Mouse (Mus musculus) telencephalon, adult 2 months (tissue): ENCODE results near the gene Fermt2.

Source experiments
- DNase-seq: peaks from one replicate; pipeline ENCODE4 v3.0.0-alpha.2; 2011; ENCODE audit warnings: low read depth, low spot score

The Fermt2 gene

GRCm38 (mm10) chr14:45464036-45465035 lies 65.6 kb downstream of the Fermt2 start:
- no peak for DNase-seq

- no peak for DNase-seq
These were observed 66.3 kb downstream of the Fermt2 start for GRCm38 (mm10) chr14:45463599-45463998.

DNA sequence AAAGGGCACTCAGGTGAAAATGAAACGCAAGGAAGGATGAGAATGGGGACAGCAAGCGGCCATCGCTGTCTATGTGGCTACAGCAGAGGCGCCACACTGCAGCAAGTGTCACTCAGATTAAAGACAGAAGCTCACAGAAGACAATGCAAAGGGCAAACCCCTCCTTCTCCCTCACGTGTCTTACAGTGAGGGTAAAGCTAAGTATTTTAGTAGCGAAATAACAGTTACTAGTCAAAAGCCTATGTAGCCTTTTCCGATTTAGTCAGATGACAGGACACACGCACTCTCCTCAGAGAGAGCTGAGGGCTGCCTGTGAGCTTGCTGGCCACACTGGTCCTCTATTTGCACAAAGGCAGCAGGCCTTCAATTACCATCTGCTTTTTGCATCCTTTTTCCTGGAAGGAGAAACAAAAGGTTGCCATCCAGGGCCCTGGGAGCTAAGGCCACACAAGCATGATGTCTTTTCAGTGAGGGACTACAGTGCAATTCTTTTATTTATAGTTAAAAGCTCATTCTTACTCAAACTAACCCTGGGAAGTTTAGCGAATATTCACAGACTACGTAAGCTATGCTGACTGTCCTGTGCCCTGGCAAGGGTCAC lies 66.9 kb downstream of the Fermt2 start:
- DNase-seq: no peak

- no peak for DNase-seq
These were observed 67.5 kb downstream of the Fermt2 start for GRCm38 (mm10) chr14:45462374-45462773.

DNA sequence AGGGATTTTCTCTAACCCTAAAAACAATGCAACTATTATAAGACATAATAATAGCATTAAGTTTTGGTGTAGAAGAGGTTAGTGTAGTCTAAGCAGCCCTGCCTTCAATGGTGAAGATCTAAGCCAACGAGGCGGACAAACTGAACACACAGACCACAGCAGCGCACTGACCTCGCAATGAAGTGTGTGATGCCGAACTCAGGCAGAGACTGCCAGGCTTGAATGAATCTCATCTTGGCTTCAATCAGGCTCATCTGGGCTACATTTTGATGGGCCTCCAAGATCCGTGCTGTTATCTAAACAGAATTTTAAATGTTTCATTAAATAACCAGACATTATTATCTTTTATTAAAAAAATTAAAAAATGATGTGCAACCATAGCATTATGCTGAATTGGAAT lies 68.0 kb downstream of the Fermt2 start:
- DNase-seq: no peak

- no peak for DNase-seq
These were observed 69.4 kb downstream of the Fermt2 start for GRCm38 (mm10) chr14:45460491-45460890.

GRCm38 (mm10) chr14:45459877-45460276 lies 70.0 kb downstream of the Fermt2 start:
- no peak for DNase-seq

- no peak for DNase-seq
These were observed 72.9 kb downstream of the Fermt2 start for GRCm38 (mm10) chr14:45457003-45457402.

DNA sequence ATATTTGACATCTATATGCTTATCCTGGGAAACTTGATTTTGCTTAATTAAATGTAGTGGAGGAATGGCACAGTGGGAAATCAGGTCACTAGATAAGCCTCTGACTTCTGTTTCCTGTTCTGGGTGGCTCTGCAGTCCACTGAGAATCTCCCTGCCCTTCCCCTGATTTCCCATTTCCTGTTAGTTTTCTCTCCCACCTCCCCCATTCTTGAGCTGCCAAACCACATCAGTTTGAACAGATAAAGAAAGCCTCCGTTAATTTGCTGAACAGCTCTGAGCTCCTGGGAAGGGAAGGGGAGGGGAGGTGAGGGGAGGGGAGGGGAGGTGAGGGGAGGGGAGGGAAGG lies 73.4 kb downstream of the Fermt2 start:
- no peak for DNase-seq

DNA sequence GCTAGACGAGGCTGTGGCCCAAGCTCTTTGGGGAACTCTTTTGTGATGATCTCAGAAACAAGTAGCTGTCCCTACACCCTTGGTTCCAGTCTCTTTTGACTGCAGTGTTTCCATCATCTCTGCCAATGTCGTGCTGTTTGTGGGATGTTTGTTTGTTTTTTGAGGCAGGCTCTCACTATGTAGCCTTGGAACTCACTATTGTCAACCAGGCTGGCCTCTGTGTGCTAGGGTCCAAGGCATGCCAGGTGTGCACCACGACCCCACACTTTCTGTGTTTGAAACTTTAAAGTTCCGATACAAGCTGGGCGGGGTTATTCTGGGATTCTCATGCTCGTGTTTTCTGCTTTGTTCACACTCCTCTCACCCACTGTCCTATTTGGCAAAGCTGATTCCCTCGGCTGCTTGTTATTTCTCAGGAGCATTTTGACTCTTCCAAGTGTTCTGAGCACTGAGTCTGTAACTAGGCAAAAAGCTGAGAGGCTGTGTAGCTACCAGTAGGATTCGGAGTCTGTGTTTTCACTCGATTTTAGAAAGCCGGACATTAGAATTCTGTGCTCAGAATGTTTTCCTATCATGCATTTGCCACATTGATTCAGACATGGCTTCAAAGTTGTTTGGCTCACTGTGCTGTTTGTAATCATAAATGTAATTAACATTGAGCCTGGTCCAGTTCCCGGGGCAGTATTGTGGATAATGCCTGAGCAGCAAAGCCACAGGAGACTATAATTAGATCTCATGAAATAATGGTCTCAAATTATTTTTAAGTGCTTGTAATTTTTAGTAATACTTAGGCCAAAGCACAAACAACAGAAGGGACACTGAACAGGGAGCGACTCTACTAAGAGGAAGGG lies 74.0 kb downstream of the Fermt2 start:
- no peak for DNase-seq

DNA sequence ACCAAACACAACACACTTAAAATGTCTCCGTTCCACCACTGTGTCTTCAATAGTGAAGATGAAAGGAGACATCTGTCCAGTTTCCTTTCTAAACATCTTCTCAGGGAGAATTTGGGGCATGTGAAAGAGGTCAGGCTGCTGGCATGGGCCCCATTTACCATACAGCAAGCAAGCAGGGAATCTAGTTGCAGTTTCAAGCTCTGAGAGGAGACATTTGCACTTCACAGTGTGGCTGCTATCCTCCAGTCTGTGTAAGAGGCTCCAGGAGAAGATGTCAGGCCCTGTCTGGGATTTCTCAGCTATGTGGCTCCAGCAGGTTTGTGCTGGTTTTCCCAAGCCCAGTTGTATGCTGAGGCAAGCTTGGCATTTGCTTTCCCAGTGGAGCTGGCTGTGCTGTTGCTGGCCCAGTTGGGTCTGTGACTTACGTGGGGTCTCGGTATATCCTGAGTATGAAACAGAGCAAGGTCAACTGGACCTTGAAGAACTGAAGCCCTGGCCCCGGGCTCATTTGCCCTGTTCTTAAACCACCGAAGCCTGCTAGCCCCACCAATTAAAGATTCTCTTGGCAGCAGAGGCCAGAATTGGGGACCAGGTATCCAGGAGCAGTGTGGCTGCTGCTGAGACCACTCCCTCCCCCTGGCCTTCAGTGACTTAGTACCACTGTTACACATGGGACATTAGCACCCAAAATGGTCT lies 76.2 kb downstream of the Fermt2 start:
- no peak for DNase-seq

GRCm38 (mm10) chr14:45452861-45453512 lies 76.9 kb downstream of the Fermt2 start:
- DNase-seq: no peak

- DNase-seq: no peak
These were observed 77.8 kb downstream of the Fermt2 start for GRCm38 (mm10) chr14:45452148-45452547.

DNA sequence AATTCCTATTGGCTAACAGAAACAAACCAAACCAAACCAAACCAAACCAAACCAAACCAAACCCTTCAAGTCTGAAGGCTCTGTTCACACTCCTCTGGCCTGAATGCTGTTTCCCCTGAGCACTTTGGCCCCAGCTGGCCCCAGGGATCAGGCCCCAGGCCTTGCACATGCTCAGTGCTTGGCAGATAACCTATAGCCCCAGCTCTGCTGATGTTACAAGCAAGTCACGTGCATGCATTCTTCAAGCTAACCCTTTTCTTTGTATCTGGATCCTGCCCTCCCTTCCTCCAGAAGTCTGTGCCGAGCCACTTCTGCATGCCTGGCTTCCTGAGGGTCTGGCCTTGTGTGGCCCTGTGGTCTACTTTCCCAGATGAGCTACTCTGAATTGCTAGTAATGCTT lies 78.8 kb downstream of the Fermt2 start:
- DNase-seq: no peak

DNA sequence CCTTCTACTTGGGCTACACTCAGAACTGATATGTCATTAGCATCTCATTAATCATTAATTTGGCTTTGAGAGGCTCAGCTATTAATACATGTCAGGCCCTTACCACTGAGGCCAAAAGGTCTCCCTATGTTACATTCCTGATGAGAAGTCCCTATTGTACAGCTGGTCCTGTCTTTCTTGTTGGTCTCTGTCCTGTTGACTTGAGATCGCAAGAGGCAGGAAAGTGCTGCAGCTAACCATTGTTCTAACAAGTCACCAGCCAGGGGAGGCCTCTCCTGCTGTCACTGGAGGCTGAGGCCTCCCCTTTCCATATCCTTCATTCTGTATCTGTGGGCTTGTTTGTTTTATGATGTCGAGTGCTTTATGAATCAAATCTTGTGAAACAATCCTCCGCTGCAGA lies 83.1 kb downstream of the Fermt2 start:
- no peak for DNase-seq

DNA sequence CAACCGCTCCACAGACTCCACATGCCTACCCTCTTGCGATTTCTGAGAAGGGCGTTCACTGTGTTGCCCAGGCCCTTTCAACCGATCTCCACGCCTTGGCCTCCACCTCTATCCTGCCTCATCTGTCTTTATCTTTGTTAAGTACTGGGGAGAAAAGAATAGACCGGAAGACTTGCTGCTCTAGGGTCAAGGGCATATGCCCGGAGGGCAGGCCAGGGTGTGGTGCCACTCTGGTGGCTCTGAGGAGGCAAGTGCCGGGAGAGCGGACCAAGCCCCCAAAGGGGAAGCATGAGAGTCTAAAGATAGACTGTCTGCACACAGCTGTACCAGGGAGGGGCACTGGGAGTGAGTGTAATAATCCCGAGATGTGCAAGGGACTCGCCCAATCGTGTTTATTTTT lies 84.5 kb downstream of the Fermt2 start:
- DNase-seq: no peak

DNA sequence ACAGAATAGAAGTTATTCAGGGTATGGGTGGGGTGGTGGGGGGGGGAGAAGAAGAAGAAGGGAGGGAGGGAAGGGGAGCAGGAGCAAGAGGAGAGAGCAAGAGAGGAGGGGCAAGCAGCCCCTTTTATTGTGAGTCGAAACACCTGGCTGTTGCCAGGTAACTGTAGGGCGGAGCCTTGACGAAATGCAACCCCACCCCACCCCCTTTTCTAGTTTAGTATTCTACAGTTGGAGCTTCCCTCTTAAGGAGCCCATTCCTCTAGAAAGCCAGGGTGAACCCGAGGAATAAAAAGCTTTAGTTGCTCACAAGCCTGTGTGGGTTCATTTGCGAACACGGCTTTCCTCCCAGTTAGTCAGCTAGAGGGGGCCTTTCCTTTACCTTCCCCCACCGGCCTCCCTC lies 85.0 kb downstream of the Fermt2 start:
- no peak for DNase-seq

DNA sequence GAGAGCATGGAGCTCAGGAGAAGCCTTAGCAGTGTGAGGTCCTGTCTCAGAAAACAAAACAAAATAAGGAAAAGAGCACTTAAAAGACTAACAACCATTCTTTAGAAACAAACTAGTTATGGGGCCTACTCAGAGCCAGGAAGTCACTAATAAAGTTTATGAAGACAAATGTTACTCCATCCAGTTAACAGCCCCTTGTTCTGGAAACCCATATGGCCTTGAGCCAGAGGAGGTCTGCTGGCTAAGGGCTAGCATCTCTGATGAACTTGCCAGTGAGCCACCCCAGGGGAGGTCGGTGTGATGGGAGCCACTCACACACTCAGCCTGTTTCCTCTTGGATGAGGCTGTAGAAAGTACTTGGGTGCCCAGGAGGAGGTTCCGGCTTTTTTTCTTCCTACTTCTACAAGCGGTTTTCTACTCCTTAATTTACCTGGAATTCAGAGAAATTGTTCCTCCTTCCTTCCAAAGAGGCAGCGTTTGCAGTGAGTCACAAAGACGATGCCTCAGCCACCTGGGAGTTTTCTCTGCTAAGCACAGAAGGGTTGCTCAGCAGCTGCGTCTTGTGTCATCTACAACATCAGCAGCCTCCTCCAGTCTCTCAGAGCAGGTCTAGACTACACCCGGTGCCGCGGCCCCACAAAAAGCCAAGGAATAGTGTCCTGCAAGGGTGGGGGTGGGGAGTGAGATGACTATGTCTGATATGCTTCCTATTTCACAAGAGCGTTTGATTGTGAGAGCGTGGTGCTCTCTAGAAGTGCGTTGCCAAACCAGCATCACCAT lies 86.9 kb downstream of the Fermt2 start:
- DNase-seq: no peak

DNA sequence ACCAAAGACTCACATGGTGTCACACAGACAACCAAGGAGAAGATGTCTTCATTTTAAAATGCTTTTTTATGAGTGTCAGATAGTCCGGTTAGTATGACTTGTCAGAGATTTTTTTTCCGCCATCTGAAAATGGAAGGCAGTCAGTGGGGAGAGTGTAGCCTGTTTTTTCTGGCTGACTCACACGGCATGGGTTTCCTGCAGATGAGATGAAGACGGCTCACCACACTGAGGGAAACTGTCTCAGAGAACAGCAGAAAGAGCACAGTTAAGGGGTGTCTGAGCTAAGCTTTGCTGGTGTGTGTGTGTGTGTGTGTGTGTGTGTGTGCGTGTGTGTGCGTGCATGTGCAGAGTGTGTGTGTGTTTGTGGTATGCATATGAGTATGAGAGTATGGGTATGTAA lies 88.6 kb downstream of the Fermt2 start:
- no peak for DNase-seq

- DNase-seq: no peak
These were observed 90.5 kb downstream of the Fermt2 start for GRCm38 (mm10) chr14:45439387-45439786.
